Mouse (Mus musculus) ES-E14 (cell line): ENCODE results near the gene Rps26. TPM values are rescaled to one million over a fixed set of nuclear protein-coding genes. Genes with fewer than 3 reads are reported as not detected.
A peak's percentile ranks its signal among the peaks of the same experiment; 100 is the strongest.
"Not testable (repeated sequence)": the region's sequence is repeated elsewhere in the genome, so short reads cannot be mapped to it uniquely, and the experiment has no call there.

Source experiments
- DNase-seq: peaks from one replicate; pipeline ENCODE4 v3.0.0-alpha.2; 2013; ENCODE audit warnings: low read depth, low spot score
- H3K27ac ChIP-seq: 2 replicates; pipeline ENCODE4 v1.5.1; 2012; ENCODE audit warnings: low read depth, mild to moderate bottlenecking, low read length, moderate library complexity, mixed read lengths; ENCODE audit not compliant: poor library complexity, insufficient read depth, severe bottlenecking
- H3K36me3 ChIP-seq: 2 replicates; pipeline ENCODE4 v1.6.1; 2012; ENCODE audit warnings: mild to moderate bottlenecking, low read length, moderate library complexity, mixed read lengths; ENCODE audit not compliant: control insufficient read depth, poor library complexity, insufficient read depth, severe bottlenecking
- H3K4me1 ChIP-seq, 2 experiments: fragments of 150-350 bp in 1 of 2; sonication (generic) in 1 of 2; 2 replicates each; pipeline ENCODE4 v1.6.1; 2012; ENCODE audit warnings: low read length in 2 of 2, mild to moderate bottlenecking in 1 of 2, mixed read lengths in 1 of 2; ENCODE audit not compliant: control insufficient read depth in 2 of 2, insufficient read depth in 2 of 2, poor library complexity in 1 of 2
- H3K4me3 ChIP-seq, 2 experiments: fragments of 150-350 bp in 1 of 2; sonication (generic) in 1 of 2; 2 replicates each; pipeline ENCODE4 v1.5.1; 2012; ENCODE audit warnings: low read length in 2 of 2, low read depth in 1 of 2, mild to moderate bottlenecking in 1 of 2, mixed read lengths in 1 of 2; ENCODE audit not compliant: insufficient read depth in 1 of 2, poor library complexity in 1 of 2, severe bottlenecking in 1 of 2
- H3K9ac ChIP-seq: 2 replicates; pipeline ENCODE4 v1.6.1; 2012; ENCODE audit warnings: low read depth, mild to moderate bottlenecking, low read length, mixed read lengths; ENCODE audit not compliant: poor library complexity, insufficient read depth, severe bottlenecking
- H3K9me3 ChIP-seq: fragments of 150-350 bp; sonication (generic); 2 replicates; pipeline ENCODE4 v1.6.1; 2012; ENCODE audit warnings: low read depth, mild to moderate bottlenecking, low read length; ENCODE audit not compliant: control insufficient read depth, insufficient read depth
- CHD2 ChIP-seq: IDR thresholded peaks from 2 replicates; pipeline ENCODE4 v1.6.1; 2014; ENCODE audit warnings: mild to moderate bottlenecking, low read depth, low read length, inconsistent platforms
- HCFC1 ChIP-seq: IDR thresholded peaks from 2 replicates; pipeline ENCODE4 v1.6.1; 2012; ENCODE audit warnings: low read length, inconsistent platforms, borderline replicate concordance; ENCODE audit not compliant: insufficient read depth
- MAFK ChIP-seq: IDR thresholded peaks from 2 replicates; pipeline ENCODE4 v1.6.1; 2014; ENCODE audit warnings: mild to moderate bottlenecking, low read depth, low read length, inconsistent platforms; ENCODE audit not compliant: insufficient read depth
- ZC3H11A ChIP-seq: IDR thresholded peaks from 2 replicates; pipeline ENCODE4 v1.6.1; 2012; ENCODE audit warnings: low read depth, mild to moderate bottlenecking, inconsistent platforms, low read length, borderline replicate concordance
- ZNF384 ChIP-seq: IDR thresholded peaks from 2 replicates; pipeline ENCODE4 v1.6.1; 2012; ENCODE audit warnings: low read depth, low read length, inconsistent platforms
- in situ Hi-C, 2 experiments: fragments of 600-800 bp; cut with MboI; formaldehyde crosslinking; loops; one replicate each; pipeline ENCODE4 v1.15.1; 2025; ENCODE audit warnings: low sequenced_read_pairs in 2 of 2, inconsistent platforms in 1 of 2; ENCODE audit not compliant: unreplicated experiment in 2 of 2
- total RNA-seq: library from RNA; depleted of rRNA; stranded (reverse); fragments of 300-350 nt; gene quantifications from 2 replicates; pipeline ENCODE4 v1.2.3, GENCODE M21; 2012

Rps26 gene
- total RNA-seq, 1 experiment: 1,982 TPM

DNA sequence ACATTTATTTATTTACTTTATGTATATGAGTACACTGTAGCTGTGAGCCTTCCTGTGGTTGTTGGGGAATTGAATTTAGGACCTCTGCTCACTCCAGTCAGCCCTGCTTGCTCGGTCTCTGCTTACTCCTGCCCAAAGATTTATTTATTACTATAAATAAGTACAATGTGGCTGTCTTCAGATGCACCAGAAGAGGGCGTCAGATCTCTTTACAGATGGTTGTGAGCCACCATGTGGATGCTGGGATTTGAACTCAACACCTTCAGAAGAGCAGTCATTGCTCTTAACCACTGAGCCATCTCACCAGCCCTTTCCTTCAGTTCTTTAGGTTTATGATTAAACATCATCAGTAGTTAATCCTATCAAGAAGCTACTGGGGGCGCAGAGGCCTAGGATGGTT, 11.6 kb downstream of the Rps26 start:
- H3K36me3 ChIP-seq: no peaks in the 10 kb centered on the region
- H3K9ac ChIP-seq: no peak overlapping the region; the same call in 1 of the 2 replicates
- H3K4me3 ChIP-seq: no peak overlapping the region
- H3K4me1 ChIP-seq: no peaks in the 10 kb centered on the region; a peak in 1 of 4 replicates
- no peaks in the 10 kb centered on the region for H3K9me3 ChIP-seq
- no peak for TF ChIP-seq CHD2
- no peak for TF ChIP-seq ZC3H11A
- TF ChIP-seq MAFK: no peak
- no peak for TF ChIP-seq ZNF384
- TF ChIP-seq HCFC1: no peak
- DNase-seq: no peak
- no peak overlapping the region for H3K27ac ChIP-seq
- in situ Hi-C loops: loop anchor here in 1 of 2 experiments (10.0 kb wide), 1 partner anchor 60 kb away; the partner anchor contains the start of gene Suox

DNA sequence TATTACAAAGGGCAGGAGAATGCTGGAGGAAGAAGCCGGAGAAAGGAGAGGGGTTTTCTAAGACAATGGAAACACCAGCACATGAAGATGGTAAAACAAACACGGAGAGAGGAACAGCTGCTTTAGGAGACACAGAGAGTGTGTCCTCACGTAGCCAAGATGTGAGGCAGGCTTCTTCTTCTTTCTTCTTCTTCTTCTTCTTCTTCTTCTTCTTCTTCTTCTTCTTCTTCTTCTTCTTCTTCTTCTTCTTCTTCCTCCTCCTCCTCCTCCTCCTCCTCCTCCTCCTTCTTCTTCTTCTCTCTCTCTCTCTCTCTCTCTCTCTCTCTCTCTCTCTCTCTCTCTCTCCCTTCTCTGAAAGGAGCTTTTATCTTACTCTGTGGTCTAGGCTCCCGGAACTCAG, 12.7 kb downstream of the Rps26 start:
- in situ Hi-C loops: loop anchor here in 1 of 2 experiments (10.0 kb wide), 1 partner anchor 61 kb away; the partner anchor contains the start of gene Suox
- H3K4me1 ChIP-seq, H3K27ac ChIP-seq, DNase-seq, H3K9me3 ChIP-seq, H3K4me3 ChIP-seq, H3K9ac ChIP-seq, H3K36me3 ChIP-seq: not testable (repeated sequence)

DNA sequence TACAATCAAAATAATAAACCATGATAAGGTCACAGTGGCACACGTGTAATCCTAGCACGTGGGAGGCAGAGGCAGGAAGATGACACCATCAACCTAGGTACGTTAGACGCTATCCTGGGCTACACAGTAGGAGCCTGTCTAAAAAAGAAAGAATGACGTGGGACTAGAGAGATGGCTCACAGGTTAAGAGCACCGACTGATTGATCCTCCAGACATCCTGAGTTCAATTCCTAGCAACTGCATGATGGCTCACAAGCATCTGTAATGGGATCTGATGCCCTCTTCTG, 13.4 kb downstream of the Rps26 start:
- TF ChIP-seq HCFC1 (no peak), ZC3H11A (no peak), ZNF384 (no peak), MAFK (no peak), CHD2 (no peak)
- Histone ChIP-seq H3K36me3 (no peaks in the 10 kb centered on the region), H3K9ac (no peak overlapping the region), H3K9me3 (no peaks in the 10 kb centered on the region), H3K27ac (no peak overlapping the region), H3K4me3 (no peak overlapping the region), H3K4me1 (no peaks in the 10 kb centered on the region; a peak in 1 of 4 replicates)
- DNase-seq: no peak
- in situ Hi-C loops: loop anchor here in 1 of 2 experiments (10.0 kb wide), 1 partner anchor 62 kb away; the partner anchor contains the start of gene Suox

DNA sequence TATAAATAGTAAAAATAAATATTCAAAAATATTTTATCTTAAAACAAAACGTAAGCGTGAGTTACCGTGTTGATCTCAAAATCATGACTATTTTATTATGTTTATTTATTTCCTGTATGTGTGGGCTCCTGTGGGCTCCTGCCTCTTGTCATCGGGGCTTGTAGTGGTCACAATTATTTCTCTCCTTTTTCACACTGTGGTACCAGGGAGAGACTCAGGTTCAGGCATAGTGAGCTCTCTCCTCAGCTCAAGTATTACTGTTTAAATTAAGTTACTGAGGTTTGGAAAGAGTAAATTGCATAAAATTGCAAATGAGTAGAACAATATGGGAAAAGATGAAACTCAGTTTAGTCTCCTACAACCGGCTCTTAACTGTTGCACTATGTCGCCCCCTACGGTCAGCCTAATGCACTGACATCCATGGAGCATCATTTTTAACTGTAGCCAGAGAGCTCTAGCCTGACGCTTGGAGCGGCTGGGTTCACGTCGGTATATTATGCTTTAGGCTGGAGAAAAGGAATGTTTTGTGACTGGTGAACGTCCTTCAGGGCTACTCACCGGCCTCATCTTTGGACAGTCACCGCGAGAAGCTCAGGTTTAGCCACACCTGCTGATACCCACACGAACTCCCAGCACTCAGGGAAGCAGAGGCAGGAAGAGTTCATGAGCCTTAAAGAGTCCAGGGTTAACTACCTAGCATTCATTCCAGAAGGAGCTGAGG, 14.0 kb downstream of the Rps26 start:
- no peak overlapping the region for H3K9ac ChIP-seq
- H3K36me3 ChIP-seq: no peaks in the 10 kb centered on the region
- H3K4me1 ChIP-seq: no peaks in the 10 kb centered on the region; a peak in 1 of 4 replicates
- H3K9me3 ChIP-seq: no peaks in the 10 kb centered on the region
- DNase-seq: peak; percentile 82
- TF ChIP-seq ZC3H11A (no peak), HCFC1 (no peak), ZNF384 (no peak), MAFK (no peak), CHD2 (no peak)
- in situ Hi-C loops: loop anchor here in 1 of 2 experiments (10.0 kb wide), 1 partner anchor 62 kb away; the partner anchor contains the start of gene Suox
- no peak overlapping the region for H3K27ac ChIP-seq
- no peak overlapping the region for H3K4me3 ChIP-seq

DNA sequence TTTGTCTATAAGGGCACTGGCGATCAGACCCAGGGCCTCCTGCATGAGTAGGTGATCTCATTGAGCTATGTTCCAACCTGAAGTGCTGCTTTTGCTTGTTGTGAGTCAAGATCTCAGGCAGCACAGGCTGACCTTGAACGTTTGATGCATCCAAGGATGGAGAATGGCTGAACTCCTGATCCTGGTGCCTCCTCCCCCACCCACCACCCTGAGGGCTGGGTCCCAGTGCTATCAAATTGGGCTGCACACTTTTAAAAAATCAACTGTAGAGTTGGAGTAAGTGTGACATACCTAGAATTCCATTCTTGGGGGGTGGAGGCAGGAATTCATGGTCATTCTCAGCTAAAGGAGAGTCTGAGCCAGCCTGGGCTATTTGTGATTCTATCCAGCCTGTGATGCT, 20.1 kb downstream of the Rps26 start:
- TF ChIP-seq HCFC1 (no peak), CHD2 (0 out of 2 replicates have a peak, but pooled peaks have one; percentile 41)
- Histone ChIP-seq H3K9me3 (no peaks in the 10 kb centered on the region), H3K27ac (peak overlapping the region; percentile 89; the same call in 1 of the 2 replicates), H3K36me3 (no peaks in the 10 kb centered on the region), H3K9ac (no peak overlapping the region), H3K4me1 (peaks cover 3 to 11% of the 10 kb centered on the region in 2 experiments), H3K4me3 (no peak overlapping the region)
- DNase-seq: no peak
- in situ Hi-C loops: no loop called here
